Mouse (Mus musculus): ENCODE data around the gene Hnrnpul2.

The Hnrnpul2 gene

GRCm38 (mm10) chr19:8819596-8820423 is at the start of gene Hnrnpul2:
Gene Hnrnpul2, plus strand, starts transcription at chr19:8820010.
- peak; percentile 98 for DNase-seq (ENCODE audit: low read depth, low spot score)

- DNase-seq (ENCODE audit: low read depth, low spot score): peak; percentile 73
Observed at GRCm38 (mm10) chr19:8770567-8771270, 49.1 kb upstream of the Hnrnpul2 start, which contains the start of gene Tmem223. Gene Tmem223, plus strand, starts transcription at chr19:8770996.

GRCm38 (mm10) chr19:8772996-8773395 is 46.8 kb upstream of the Hnrnpul2 start:
- no peak for DNase-seq (ENCODE audit: low read depth, low spot score)

DNA sequence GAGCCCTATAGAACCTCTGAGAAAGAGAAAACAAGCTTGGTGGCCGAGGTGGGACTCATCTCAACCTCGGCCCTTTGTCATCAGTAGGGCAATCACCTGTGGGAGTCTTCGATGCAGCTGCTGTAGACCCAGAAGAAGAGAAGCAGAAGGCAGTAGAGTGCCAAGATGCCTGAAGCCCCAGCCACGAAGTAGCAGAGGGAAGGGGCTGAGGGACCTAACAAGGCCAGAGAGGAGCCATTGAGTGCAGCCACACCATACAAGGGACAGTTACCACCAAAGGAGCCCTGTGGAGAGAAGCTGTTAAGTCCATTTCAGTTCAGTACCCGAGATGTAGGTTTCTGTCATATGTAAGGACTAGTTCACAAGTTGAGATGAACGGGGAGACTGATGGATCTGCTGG is 46.4 kb upstream of the Hnrnpul2 start:
- DNase-seq (ENCODE audit: low read depth, low spot score): no peak

DNA sequence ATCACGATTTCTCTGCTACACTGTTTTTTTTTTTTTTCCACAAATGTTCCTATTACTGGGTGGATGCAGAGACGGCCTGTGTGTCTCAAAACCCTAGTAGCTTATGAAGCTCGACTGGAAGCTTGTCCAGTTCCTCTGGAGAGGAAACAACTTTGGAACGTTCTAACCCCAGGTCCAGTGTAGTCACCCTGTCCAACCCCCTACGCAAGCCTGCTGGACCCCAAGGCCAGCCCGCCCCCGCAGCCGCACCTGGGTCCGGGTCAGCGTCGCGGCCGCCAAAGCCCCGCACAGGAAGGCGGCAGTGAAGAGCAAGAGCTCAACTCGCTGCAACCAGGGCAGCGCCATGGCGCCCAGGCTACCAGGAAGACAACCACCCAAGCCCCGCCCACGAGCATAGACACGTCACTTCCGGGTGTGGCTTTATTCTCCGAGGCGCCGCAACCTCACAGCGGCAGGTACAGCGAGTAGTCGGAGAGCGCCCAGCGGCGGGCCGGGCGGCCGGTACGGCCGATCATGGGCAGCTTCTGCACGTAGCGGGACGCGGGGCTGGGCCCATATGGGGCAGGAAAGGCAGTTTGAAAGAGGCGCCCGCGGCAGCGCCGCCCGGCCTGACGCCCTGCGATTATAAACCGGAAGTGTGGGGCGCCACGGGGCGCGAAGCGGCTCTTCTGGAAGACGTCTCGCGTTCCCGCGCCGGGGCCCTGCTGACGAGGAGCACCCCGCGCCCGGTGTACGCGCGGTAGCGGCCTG is 45.5 kb upstream of the Hnrnpul2 start, which contains the start of gene Tmem179b:
TSS of gene Tmem179b (minus strand) at position 382 of the 750 bp plus-strand sequence.
- peak; percentile 94 for DNase-seq (ENCODE audit: low read depth, low spot score)

DNA sequence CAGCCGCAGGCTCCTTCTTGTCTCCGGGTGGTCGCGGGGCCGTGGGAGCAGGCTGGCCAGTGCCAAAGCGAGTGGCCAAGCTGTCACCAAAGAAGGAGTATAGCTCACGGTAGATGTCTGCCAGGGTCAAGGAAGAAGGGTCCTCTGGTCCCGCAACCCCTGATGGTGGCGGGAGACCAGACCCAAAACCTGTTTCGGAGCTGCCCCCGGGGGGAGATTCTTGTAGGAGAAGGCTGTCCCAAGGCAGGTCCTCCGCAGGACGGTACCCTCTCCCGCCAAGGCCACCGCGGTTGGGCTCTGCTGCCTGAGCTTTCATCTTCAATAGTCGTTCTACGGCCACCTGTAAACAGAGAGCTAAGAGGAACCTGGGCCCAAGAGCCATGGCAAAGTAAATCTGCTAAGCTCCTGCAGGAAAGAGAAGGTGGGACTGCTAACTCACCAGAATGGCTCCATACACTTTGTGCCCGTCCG is 44.8 kb upstream of the Hnrnpul2 start:
- no peak for DNase-seq (ENCODE audit: low read depth, low spot score)

DNA sequence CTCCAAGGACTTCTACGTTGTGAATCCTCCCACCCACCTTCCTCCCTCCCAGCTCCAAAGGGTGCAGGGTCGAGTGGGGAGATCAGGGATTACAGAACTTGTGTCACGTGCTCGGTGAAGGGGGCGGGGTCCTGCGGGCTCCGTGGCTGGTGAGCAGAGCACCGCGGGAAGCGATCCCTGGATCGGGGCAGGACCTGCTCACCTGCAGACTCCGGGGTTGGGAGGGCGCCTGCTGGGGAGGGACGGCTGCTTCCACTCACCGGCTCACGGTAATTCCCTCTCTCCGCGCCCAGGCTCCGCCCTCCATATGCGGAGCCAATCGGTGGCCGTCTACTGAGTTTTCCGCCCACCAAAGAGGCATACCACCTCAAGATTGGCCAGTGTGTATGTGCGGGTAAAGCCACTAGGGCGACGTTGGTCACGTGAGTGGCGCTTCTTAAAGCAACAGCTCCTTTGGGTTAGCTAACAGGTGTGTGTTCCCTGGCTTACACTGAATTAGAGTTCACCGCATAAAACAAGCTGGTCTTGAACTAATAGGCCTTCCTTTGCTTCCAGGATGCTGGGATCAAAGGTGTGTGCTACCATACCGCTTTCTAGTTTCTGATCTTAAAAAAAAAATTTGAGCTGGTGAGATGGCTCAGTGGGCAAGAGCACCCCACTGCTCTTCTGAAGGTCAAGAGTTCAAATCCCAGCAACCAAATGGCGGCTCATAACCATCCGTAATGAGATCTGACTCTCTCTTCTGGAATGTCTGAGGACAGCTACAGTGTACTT is 33.6 kb upstream of the Hnrnpul2 start, which contains the start of gene Taf6l:
TSS of gene Taf6l (minus strand) at position 410 of the 774 bp plus-strand sequence.
- DNase-seq (ENCODE audit: low read depth, low spot score): peak; percentile 94

- DNase-seq (ENCODE audit: low read depth, low spot score): peak; percentile 55
Observed at GRCm38 (mm10) chr19:8788521-8788920, 31.3 kb upstream of the Hnrnpul2 start.

DNA sequence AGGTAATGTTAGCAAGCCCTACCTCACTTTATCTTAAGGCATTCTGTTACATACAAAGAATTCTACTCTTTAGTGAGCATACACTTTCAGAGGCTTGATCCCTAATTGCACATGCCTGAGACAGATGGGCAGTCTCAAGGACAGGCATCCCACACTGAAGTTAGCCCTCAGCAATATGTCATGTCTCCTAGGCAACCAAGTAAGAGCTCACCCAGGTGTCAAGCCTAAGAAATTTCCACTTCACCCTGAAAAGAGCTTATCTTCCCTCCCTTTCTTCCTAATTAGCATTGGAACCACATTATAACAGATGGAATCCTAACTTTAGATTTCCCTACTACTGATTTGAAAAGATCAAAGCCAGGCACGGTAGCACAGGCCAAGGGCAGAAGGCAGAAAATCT is 30.6 kb upstream of the Hnrnpul2 start:
- no peak for DNase-seq (ENCODE audit: low read depth, low spot score)

DNA sequence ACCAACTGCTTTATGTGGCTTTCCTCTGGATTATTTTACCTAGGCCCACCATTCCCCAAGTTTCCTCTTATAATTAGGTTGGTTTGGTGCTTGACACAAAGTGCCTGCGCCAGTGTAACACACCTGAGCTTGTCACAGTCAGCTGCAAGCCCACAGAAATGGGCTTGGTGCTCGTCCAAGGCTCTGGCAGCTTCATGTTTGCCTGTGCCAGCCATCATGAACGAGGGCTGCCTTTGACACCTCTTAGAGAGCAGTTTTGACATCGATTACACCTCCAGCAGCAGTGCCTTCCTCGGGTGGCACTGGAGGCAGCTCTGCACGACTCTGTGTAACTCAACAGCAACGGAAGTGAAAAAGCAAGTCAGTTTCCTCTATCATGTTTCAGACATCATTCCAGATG is 29.6 kb upstream of the Hnrnpul2 start:
- DNase-seq (ENCODE audit: low read depth, low spot score): no peak

DNA sequence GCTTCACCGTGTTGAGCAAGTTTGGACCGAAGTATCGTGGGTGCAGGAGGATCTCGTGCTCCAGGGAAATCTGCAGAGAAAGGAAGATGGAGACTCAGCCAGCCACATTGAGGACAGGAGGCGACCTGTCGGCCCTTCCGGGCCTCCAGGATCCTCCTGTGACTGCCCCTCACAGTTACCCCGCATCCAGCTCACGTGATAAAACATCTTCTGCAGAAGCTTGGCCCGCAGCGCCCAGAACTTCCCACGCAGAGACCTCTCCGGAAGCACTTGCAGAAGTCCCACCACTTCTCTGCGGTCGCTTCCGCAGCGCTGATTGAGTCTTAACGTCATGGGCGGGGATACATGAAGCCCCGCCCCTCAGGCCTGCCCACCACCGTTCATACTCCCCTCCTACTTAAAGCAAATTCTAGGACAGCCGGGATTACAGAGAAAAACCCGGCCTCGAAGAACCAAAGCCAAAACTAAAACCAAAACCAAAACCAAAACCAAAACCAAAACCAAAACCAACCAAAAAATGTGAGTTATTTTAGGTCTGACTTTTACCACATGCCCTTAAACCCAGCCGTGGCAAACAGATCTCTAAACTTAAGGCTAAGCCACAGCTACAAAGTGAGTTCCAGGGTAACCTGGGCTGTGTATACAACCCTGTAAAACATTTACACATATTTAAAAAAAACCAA is 21.4 kb upstream of the Hnrnpul2 start, which contains the start of gene Polr2g:
TSS of gene Polr2g (minus strand) at position 314 of the 683 bp plus-strand sequence.
- peak; percentile 92 for DNase-seq (ENCODE audit: low read depth, low spot score)

GRCm38 (mm10) chr19:8798947-8799315 is 20.9 kb upstream of the Hnrnpul2 start:
- DNase-seq (ENCODE audit: low read depth, low spot score): no peak

- DNase-seq (ENCODE audit: low read depth, low spot score): peak; percentile 97
Observed at GRCm38 (mm10) chr19:8802130-8802821, 17.5 kb upstream of the Hnrnpul2 start, which contains the start of gene Zbtb3. Gene Zbtb3, plus strand, starts transcription at chr19:8802555.

DNA sequence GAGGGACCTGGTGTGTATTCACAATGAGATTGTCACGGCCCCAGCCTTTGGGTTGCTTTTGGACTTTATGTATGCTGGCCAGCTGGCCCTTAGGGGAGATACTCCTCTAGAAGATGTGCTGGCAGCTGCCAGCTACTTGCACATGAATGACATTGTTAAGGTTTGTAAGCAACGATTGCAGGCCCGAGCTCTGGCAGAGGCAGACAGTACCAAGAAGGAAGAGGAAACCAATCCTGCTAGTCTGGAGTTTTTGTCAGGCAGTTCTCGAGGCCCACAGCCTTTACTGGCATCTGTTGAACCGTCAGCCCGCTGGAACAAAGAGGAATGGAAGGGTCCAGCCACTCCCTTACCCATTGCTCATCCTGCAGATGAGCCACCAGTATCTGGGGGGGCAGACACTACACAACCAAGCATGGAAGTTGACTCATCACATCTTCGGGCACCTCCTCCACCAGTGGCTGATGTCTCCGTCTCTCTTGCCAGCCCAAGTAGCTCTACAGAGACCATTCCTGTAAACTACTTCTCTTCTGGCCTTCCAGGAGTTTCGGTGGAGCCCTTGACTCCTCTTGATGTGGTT is 16.5 kb upstream of the Hnrnpul2 start:
- DNase-seq (ENCODE audit: low read depth, low spot score): no peak

GRCm38 (mm10) chr19:8803879-8804660 is 15.7 kb upstream of the Hnrnpul2 start:
- DNase-seq (ENCODE audit: low read depth, low spot score): no peak

GRCm38 (mm10) chr19:8806810-8807209 is 13.0 kb upstream of the Hnrnpul2 start:
- DNase-seq (ENCODE audit: low read depth, low spot score): no peak

GRCm38 (mm10) chr19:8815812-8816211 is 4.0 kb upstream of the Hnrnpul2 start:
- DNase-seq (ENCODE audit: low read depth, low spot score): no peak

DNA sequence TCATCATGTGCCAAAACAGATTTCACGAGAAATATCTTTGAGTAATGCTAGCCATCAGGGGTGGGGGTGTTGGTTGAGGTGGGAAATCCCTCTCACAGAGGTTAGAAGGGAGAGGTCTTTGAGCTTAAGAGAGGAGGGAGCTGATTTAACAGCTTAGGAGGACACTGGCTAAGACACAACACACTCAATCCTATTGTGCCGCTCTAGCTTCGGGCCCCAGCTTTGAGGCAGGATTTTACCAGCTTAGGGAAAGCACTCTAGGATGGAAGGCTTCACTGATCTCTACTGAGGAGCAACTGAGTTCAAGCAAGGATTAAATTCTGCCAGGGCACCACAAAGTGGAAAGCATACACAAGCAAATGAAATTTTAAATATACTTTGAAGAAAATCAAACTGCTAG is 2.8 kb upstream of the Hnrnpul2 start:
- DNase-seq (ENCODE audit: low read depth, low spot score): no peak
